Mouse (Mus musculus) lung, postnatal 0 days (tissue): ENCODE measurements around the gene Capn12. TPM values are rescaled to one million over a fixed set of nuclear protein-coding genes. Genes with fewer than 3 reads are reported as not detected.

ENCODE experiments used
- ATAC-seq: fragments of 200-750 bp; cut with Nextera tagmentation; 2 replicates; pipeline ENCODE4 v1.8.0; 2017; ENCODE audit warnings: moderate library complexity
- DNase-seq: peaks from one replicate; pipeline ENCODE4 v3.0.0-alpha.2; 2016; ENCODE audit warnings: low spot score
- H3K27ac ChIP-seq: fragments of 300-500 bp; sonication (generic); 2 replicates; pipeline ENCODE4 v1.5.1; 2014; ENCODE audit warnings: antibody characterized with exemption, mild to moderate bottlenecking, low read length, mixed read lengths
- H3K27me3 ChIP-seq: fragments of 300-500 bp; sonication (generic); replicated peaks from 2 replicates; pipeline ENCODE4 v1.6.1; 2014; ENCODE audit warnings: low read length, mixed read lengths; ENCODE audit not compliant: insufficient read depth
- H3K36me3 ChIP-seq: fragments of 300-500 bp; sonication (generic); 2 replicates; pipeline ENCODE4 v1.6.1; 2014; ENCODE audit warnings: low read length, mixed read lengths; ENCODE audit not compliant: insufficient read depth
- H3K4me1 ChIP-seq: fragments of 300-500 bp; sonication (generic); 2 replicates; pipeline ENCODE4 v1.6.1; 2014; ENCODE audit warnings: antibody characterized with exemption, low read depth, low read length, mixed read lengths; ENCODE audit not compliant: insufficient read depth
- H3K4me2 ChIP-seq: fragments of 300-500 bp; sonication (generic); replicated peaks from 2 replicates; pipeline ENCODE4 v1.6.1; 2014; ENCODE audit warnings: low read depth, mild to moderate bottlenecking, low read length, moderate library complexity, mixed read lengths
- H3K4me3 ChIP-seq: fragments of 300-500 bp; sonication (generic); 2 replicates; pipeline ENCODE4 v1.5.1; 2014; ENCODE audit warnings: low read depth, low read length
- H3K9ac ChIP-seq: fragments of 300-500 bp; sonication (generic); replicated peaks from 2 replicates; pipeline ENCODE4 v1.6.1; 2014; ENCODE audit warnings: low read depth, mild to moderate bottlenecking
- H3K9me3 ChIP-seq: fragments of 300-500 bp; sonication (generic); 2 replicates; pipeline ENCODE4 v1.6.1; 2016; ENCODE audit warnings: low read length, mixed read lengths
- CTCF ChIP-seq: IDR thresholded peaks from 2 replicates; pipeline ENCODE4 v1.5.1; 2016; ENCODE audit warnings: antibody characterized with exemption, mild to moderate bottlenecking
- EP300 ChIP-seq: IDR thresholded peaks from 2 replicates; pipeline ENCODE4 v1.6.1; 2016; ENCODE audit warnings: antibody characterized with exemption, mild to moderate bottlenecking, control low read depth
- WGBS: fragments of 180-500 bp; shearing (Covaris S2); extraction: QIAGEN DNeasy Blood & Tissue Kit; methylation state at CpG from one replicate; pipeline ENCODE4 v1.1.7; 2014; 5-methylcytosine and 5-hydroxymethylcytosine counted together
- polyA plus RNA-seq: library from polyadenylated mRNA; unstranded; fragments of >200 nt; fragmentation: Nextera tagmentation; extraction: Ambion mirVana; gene quantifications from 2 replicates; pipeline ENCODE4 v1.2.1, GENCODE M21; 2015

Gene Capn12
- polyA plus RNA-seq, result 0.27 and 0.33 TPM in 2 replicates

- 46% methylated on average over 13 of the region's 13 CpGs for WGBS
- no peak for ATAC-seq
- DNase-seq, result no peak
Measured at GRCm38 (mm10) chr7:28881199-28881598, at the start of gene Capn12. Gene Capn12 (plus strand): TSS chr7:28881422.

DNA sequence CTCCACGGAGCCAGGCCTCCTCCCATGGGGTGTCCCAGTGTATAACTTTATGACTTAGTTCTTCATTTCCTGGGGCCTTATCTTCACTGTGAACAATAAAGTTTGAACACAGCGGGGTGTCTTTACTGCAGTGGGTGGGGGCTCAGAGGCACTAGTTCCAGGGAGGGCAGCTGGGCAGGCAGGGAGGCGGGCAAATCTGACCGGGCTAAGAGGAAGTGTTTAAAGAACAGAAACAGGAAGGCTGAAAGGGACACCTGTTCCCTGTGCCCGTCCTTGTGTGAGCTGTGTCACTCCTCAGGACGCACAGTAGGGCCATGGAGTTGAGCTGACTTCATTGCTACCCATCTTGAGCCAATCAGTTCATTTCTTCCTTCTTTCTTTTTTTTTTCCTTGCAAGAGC is 49.1 kb upstream of the Capn12 start:
- TF ChIP-seq CTCF (no peak), EP300 (no peak)
- no peak overlapping the region for H3K4me2 ChIP-seq
- peaks cover 17% of the 10 kb centered on the region; the same call in 1 of the 2 replicates for H3K36me3 ChIP-seq
- no peak overlapping the region for H3K27ac ChIP-seq
- no peak overlapping the region for H3K9ac ChIP-seq
- H3K9me3 ChIP-seq, result no peaks in the 10 kb centered on the region
- H3K27me3 ChIP-seq, result no peaks in the 10 kb centered on the region
- H3K4me1 ChIP-seq, result no peaks in the 10 kb centered on the region
- WGBS, result 45% methylated on average over 6 of the region's 6 CpGs
- DNase-seq (no peak), ATAC-seq (0 out of 2 replicates have a peak, but pooled peaks have one; percentile 5)
- H3K4me3 ChIP-seq, result no peak overlapping the region

More at GRCm38 (mm10) chr7:28881199-28881598, at the start of gene Capn12:
- no peaks in the 10 kb centered on the region for H3K36me3 ChIP-seq
- H3K4me2 ChIP-seq, result no peak within 1 kb of the TSS
- H3K4me1 ChIP-seq, result no peaks in the 10 kb centered on the region
- TF ChIP-seq CTCF (no peak), EP300 (no peak)
- H3K27me3 ChIP-seq, result no peaks in the 10 kb centered on the region
- no peak within 1 kb of the TSS for H3K27ac ChIP-seq
- H3K9ac ChIP-seq, result no peak within 1 kb of the TSS
- H3K9me3 ChIP-seq, result no peaks in the 10 kb centered on the region
- H3K4me3 ChIP-seq, result no peak within 1 kb of the TSS

- Histone ChIP-seq H3K9me3 (no peaks in the 10 kb centered on the region), H3K36me3 (peaks cover 17% of the 10 kb centered on the region; the same call in 1 of the 2 replicates), H3K27me3 (no peaks in the 10 kb centered on the region), H3K9ac (no peak within 1 kb of the TSS), H3K4me1 (no peaks in the 10 kb centered on the region), H3K4me3 (no peak within 1 kb of the TSS), H3K27ac (no peak within 1 kb of the TSS), H3K4me2 (no peak within 1 kb of the TSS)
- no peak for DNase-seq
- TF ChIP-seq EP300 (no peak), CTCF (no peak)
- ATAC-seq, result no peak
- 82% methylated on average over 6 of the region's 6 CpGs for WGBS
Measured at GRCm38 (mm10) chr7:28833723-28834347, 47.4 kb upstream of the Capn12 start, which contains the start of gene Lgals4. Gene Lgals4 (plus strand): TSS chr7:28833854.

GRCm38 (mm10) chr7:28836936-28837335 is 44.3 kb upstream of the Capn12 start:
- H3K27ac ChIP-seq, result no peak overlapping the region
- WGBS, result 70% methylated on average over 5 of the region's 5 CpGs
- ATAC-seq, result no peak
- H3K4me1 ChIP-seq, result no peaks in the 10 kb centered on the region
- DNase-seq, result no peak
- H3K9me3 ChIP-seq, result no peaks in the 10 kb centered on the region
- TF ChIP-seq EP300 (no peak), CTCF (no peak)
- no peaks in the 10 kb centered on the region for H3K27me3 ChIP-seq
- no peak overlapping the region for H3K4me2 ChIP-seq
- H3K4me3 ChIP-seq, result no peak overlapping the region
- no peak overlapping the region for H3K9ac ChIP-seq
- H3K36me3 ChIP-seq, result no peaks in the 10 kb centered on the region

GRCm38 (mm10) chr7:28838331-28838730 is 42.9 kb upstream of the Capn12 start:
- 72% methylated on average over 9 of the region's 9 CpGs for WGBS
- Histone ChIP-seq H3K9me3 (no peaks in the 10 kb centered on the region), H3K4me2 (no peak overlapping the region), H3K4me3 (no peak overlapping the region), H3K27ac (no peak overlapping the region), H3K27me3 (no peaks in the 10 kb centered on the region), H3K4me1 (no peaks in the 10 kb centered on the region), H3K9ac (no peak overlapping the region), H3K36me3 (no peaks in the 10 kb centered on the region)
- ATAC-seq (0 out of 2 replicates have a peak, but pooled peaks have one; percentile 23), DNase-seq (no peak)
- TF ChIP-seq CTCF, result no peak
- no peak for TF ChIP-seq EP300

DNA sequence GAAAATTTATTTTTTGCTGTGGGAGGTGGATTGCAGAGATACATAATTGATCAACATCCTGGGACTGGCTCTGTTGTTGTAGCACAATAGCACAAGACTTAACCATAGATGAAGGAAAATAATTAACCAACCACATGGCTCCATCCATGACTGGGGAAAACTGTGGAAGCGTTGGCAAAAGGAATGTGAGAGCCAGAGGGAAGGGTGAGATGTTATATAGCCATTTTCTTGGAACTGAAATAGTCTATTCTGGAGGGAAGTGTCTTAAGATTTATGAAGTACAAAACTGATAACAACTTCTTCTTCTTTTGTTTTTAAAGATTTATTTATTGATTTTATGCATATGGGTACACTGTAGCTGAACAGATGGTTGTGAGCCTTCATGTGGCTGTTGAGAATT is 33.9 kb upstream of the Capn12 start:
- H3K9me3 ChIP-seq, result no peaks in the 10 kb centered on the region
- H3K27ac ChIP-seq, result no peak overlapping the region
- 54% methylated on average over 1 of the region's 1 CpGs for WGBS
- no peak overlapping the region for H3K4me3 ChIP-seq
- H3K9ac ChIP-seq, result no peak overlapping the region
- TF ChIP-seq CTCF (no peak), EP300 (no peak)
- no peak for DNase-seq
- H3K36me3 ChIP-seq, result no peaks in the 10 kb centered on the region
- ATAC-seq, result no peak
- no peak overlapping the region for H3K4me2 ChIP-seq
- no peaks in the 10 kb centered on the region for H3K4me1 ChIP-seq
- H3K27me3 ChIP-seq, result no peaks in the 10 kb centered on the region
